Mouse (Mus musculus): ENCODE data around the gene Tmem253.

- TF ChIP-seq CTCF (IDR thresholded peaks at IDR 0.05; ENCODE audit: low read depth, low read length) (no peak), POLR2A (IDR thresholded peaks at IDR 0.05; ENCODE audit: borderline replicate concordance, low read depth, low read length) (no peak)
These were observed 28.0 kb downstream of the Tmem253 start for GRCm38 (mm10) chr14:52043446-52043845.
